Mouse (Mus musculus) retina, postnatal 1 day (tissue): ENCODE measurements around the gene Samd11.

Experiments used
- DNase-seq: peaks from one replicate; pipeline ENCODE4 v3.0.0-alpha.2; 2012

The Samd11 gene

GRCm38 (mm10) chr4:156255078-156255839 lies at the start of gene Samd11:
TSS of gene Samd11 (minus strand) at chr4:156255657.
- DNase-seq: peak; percentile 86

GRCm38 (mm10) chr4:156254361-156255077 lies 938 bp downstream of the Samd11 start:
- peak; percentile 63 for DNase-seq

DNA sequence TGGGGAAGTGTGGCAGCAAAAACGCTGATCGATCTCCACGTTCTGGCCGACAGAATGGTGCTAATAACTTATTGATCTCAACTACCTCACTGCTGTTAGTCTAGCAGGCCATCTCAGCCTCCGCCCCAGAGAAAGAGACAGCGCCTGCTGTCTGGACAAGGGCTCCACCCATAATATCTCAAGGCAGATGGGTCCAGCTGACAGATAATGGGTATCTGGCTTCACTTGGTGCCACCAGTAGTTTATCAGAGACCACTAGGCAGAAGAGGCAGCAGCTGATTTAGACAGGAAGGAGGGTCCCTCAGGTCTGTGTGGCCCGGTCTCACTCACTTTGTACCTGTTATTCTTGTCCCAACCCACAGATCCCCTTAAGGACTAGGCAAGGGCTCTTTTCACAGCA lies 2.4 kb downstream of the Samd11 start:
- DNase-seq: peak; percentile 15

GRCm38 (mm10) chr4:156252619-156253018 lies 2.8 kb downstream of the Samd11 start:
- peak; percentile 35 for DNase-seq

DNA sequence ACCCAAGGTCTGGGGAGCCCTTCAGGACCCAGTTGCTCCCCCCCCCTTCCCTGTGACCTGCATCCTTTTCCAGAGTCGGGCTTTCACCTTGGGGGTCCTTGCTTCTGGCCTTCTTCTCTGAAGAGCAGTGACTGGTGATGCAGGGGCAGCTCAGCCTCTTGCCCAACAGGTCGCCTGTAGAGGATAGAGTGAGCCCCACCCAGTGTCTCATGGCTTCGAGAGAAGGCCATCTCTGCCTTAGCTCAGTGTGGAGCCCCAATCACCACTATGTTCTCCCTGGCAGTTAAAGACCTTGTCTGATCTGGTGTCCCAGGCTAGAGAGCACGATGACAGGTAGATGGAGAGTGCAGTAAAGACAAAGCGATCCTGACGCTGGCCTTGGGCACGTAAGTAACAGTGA lies 3.3 kb downstream of the Samd11 start:
- DNase-seq: no peak

GRCm38 (mm10) chr4:156251081-156251480 lies 4.4 kb downstream of the Samd11 start:
- peak; percentile 37 for DNase-seq

GRCm38 (mm10) chr4:156249567-156249966 lies 5.9 kb downstream of the Samd11 start:
- DNase-seq: peak; percentile 5

- peak; percentile 40 for DNase-seq
These were observed 18.6 kb downstream of the Samd11 start for GRCm38 (mm10) chr4:156236651-156237447.

GRCm38 (mm10) chr4:156235808-156236533 lies 19.5 kb downstream of the Samd11 start, which contains the start of gene Noc2l:
TSS of gene Noc2l (plus strand) at chr4:156236010.
- DNase-seq: peak; percentile 96

DNA sequence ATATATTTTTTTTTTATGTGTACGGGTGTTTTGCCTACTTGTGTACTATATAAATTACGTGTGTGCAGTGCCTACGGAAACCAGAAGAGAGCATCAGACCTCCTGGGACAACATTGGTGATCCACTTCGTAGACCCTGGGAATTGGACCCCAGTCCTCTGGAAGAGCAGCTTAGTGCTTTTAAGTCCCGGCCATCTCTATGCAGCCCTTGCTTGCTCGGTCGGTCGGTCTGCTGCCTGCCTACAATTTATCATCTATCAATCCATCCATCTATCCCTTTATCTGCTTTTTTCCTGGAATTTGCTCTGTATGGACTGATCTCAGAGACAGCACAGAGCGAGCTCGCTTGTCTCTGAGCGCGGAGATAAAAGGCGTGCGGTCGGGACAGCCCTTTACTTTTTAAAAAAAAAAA lies 20.1 kb downstream of the Samd11 start:
- peak; percentile 84 for DNase-seq

DNA sequence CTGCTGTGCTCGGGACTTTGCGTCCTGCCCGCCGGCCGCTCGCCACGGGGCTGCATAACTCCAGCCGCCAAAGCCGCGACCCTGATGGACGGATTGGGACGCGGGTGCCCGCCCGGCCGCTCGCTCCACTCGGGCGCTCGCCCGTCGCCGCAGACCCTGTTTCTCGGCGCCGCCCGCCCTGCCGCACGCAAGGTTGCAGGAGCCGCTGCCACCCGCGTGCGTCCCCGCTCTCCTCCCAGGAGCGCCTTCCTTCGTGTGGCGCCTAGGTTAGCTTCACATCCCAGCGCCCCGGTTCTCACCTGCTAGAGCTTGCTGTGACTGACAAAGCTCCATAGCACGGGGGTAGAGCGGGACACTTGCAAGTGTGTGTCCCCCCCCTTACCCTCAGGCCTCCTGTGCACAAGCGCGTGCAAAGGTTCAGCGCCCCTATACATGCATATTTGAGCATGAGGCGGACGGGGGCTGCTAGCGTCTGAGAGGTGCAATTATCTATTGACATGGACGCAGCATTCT lies 20.7 kb downstream of the Samd11 start, which contains the start of gene Plekhn1:
Gene Plekhn1, minus strand, starts transcription at position 157 of the 513 bp plus-strand sequence.
- peak; percentile 88 for DNase-seq

- DNase-seq: peak; percentile 63
These were observed 21.4 kb downstream of the Samd11 start for GRCm38 (mm10) chr4:156234021-156234501.

DNA sequence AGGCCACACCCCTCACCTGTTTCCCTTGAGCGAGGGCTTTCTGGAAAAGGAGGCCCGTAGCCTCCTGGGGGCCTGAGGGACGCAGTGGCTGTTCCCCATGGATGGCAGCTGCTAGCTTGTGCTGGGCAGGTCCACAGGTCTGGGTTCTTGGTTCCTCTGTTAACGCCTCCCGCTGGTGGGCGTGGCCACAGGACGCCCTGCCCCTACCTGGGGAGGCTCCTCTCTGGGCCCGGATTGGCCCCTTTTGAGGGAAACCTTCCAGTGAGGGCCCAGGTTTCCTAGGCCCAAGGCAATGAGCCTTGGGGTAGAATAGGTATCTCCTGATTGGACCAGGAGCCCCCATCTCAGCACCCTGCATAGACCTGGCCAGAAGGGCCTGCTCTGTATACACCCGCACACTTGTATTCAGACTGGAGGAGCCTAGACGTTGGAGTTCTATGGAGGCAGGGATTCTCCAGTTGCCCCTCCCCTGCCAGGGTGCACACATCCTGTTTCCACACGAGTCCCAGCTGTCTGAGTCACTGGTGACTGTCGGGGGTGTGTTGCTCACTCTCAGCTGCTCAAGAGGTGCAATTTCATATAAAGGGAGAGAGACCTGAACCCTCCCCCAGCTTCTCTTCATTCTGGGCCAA lies 26.9 kb downstream of the Samd11 start:
- DNase-seq: no peak

DNA sequence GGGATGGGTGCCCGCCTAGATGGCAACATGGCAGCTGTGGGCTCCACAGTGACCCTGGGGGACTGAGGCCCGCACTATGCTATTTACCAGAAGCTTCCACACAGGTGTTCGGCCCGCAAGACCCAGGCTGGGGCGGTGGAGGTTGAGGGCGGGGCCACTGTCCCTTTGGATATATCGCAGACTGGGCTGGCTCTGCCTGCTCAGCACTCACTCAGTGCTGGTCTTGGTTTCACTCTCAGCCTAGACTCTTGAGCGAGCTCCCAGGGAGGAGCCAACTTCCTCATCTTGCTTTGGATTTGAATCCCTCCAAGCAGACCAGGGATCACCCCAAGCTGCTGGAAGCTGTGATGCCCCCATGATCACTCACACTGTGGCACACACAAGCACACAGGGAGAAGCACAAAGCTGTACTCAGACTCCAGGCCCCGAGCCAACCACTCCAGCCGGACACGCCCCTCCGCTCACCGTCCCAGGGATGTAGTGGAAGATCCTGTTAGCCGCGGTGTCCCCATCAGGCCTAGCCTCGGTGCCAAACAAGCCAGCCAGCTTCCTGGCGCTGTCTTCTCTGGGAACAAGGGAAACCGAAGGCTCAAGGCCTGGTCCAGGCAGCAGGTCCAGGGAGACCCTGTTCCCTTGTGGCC lies 27.6 kb downstream of the Samd11 start:
- no peak for DNase-seq

GRCm38 (mm10) chr4:156224276-156224675 lies 31.2 kb downstream of the Samd11 start:
- DNase-seq: no peak

DNA sequence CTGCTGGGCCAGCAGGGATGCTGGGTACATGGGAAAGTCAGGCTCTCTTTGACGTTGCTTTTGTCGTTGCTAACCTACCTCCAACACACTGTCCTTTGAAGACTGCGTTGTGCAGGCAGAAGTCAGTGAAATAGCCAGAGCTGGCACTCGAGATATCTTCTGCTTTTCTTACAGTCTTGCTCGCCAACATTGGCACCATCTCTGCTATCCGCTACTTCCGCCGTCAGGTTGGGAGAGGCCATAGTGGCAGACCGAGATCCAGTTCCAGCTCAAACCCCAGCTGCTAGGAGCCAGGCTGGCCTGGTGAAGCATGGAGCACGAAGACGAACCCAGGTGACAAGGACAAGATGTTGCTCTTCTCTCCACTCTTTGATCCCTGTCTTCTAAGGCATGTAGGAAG lies 35.5 kb downstream of the Samd11 start:
- no peak for DNase-seq

DNA sequence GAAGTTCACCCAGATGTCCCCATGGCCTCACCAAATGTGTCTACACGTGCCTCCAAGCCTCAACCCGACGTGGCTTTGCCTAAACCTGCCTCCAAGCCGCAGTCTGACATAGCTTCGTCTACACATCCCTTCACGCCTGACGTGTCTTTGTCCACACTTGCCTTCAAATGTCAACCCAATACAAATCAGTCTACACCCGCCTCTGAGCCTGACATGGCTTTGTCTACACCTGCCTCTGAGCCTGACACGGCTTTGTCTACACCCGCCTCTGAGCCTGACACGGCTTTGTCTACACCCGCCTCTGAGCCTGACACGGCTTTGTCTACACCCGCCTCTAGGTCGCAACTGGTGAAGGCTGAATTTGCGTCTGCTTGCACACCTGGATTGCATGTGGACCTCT lies 37.6 kb downstream of the Samd11 start:
- no peak for DNase-seq

GRCm38 (mm10) chr4:156217022-156217669 lies 38.3 kb downstream of the Samd11 start:
- no peak for DNase-seq

DNA sequence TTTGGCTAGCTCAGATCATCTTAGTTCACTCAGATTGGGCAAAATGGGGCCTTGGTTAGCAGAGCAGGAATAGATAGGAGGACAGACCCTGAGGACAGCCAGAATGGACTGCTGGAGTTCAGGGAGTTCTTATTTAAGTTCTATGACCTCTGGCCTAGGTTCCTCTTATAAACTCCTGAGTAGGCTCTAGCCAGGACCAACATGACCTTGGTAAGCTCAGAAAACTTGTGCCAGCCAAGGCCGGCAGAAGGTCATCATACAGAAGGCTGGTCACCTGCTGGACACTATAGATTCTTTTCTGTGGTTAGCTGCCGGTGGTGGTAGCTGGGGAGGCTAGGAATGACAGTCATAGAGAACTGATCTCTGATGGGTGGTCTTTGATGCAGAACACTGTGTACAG lies 39.3 kb downstream of the Samd11 start:
- DNase-seq: no peak

DNA sequence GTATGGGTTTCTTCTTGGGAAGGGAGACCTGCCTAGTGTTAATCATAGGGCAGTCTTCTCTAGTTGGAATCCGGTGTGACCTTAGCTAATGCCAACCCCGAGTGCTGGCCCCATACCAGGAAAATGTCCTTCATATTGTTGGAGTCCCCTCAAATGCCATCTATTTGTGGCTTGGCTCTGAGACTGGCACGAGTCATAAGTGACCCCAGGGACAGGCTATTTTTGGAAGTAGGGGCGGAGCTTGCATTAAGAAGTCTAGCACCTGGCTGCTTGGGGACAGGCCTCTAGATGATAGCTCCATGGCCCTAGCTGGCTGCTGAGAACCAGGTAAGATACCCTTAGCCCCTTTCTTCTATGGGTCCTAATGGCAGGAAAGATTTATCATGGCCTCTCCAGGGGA lies 39.8 kb downstream of the Samd11 start, which contains the start of gene Perm1:
Gene Perm1, plus strand, starts transcription at position 220 of the 400 bp plus-strand sequence.
- DNase-seq: no peak
